Mouse (Mus musculus) kidney, postnatal 4 days (tissue): ENCODE measurements around the gene Fgfrl1.
"Not testable (repeated sequence)": the region's sequence is repeated elsewhere in the genome, so short reads cannot be mapped to it uniquely, and the experiment has no call there.

Experiments
- DNase-seq, 2 experiments: peaks; one replicate each; pipeline ENCODE4 v3.0.0; 2021; ENCODE audit warnings: mixed read lengths in 2 of 2

Gene Fgfrl1

DNA sequence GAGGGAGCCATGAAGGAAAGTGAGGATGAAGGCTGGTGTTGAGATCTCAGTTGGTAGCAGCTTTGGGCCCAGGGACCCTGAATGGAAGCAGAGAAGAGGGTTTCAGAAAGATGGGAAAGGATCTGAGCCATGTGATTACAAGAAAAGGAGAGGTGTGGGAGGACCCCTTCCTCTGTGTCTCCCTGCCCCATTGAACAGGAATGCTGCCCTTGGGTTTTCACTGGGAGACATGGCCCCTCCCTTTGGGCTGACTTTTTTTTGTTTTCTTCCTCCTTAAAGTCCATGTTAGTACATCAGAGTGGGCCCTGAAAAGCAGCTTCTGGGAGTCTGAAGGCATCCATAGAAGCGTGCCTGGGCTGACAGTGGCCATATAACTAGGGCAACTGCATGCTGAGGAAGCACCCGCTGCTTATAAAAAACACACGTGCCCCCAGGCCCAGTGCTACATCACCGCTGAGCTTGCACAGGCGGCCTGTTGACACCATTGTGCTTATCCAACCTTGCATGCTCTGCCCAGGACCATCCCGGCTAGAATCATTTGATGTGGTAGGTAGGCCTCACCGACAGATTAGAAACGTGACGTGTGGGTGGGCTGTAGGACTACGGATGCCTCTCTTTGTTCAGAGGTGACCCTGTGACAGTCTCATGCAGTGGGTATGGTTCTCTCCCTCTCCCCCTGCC is 9.3 kb downstream of the Fgfrl1 start:
- DNase-seq: peak in 1 of 2 experiments; percentile 22

DNA sequence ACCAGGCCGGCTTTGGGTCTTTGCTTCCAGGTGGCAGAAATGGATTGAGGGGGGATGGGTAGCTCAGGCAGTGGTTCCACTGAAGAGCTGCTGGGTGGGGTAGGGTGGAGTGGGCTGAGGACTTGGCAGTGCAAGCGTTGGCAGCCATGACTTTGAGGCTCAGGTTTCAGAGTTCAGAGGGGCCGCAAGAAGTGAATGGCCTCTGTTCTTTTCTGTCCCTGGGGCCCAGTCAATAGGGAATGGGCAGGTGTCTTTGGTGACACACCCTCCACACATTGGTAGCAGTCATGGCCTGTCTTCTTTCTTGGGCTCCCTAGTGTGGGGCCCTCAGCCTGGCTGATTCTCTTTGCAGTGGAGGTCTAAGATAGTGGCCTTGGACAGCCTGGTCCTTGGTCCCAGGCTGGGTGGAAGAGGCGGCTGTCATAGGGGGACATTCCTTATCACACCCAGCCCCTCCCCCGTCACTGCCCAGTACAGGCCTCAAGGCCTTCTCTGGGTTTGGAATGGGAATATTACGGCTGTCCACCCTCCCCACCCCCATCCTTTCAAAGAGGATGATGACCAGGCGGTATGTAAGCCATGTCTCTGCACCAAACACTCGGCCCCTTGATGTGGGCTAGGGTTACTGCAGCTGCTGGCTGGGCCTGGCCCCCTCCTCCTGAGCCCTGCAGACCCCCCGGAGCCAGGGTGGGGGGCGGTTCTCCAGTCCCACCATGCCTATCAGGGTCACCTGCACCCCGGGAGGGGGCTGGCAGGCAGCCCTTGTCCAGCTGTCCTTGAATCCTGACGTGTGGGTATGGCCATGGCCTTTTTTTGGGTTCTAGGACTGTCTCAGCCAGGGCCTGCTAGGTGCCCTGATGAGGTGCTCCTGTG is 11.8 kb downstream of the Fgfrl1 start:
- DNase-seq: no peak

DNA sequence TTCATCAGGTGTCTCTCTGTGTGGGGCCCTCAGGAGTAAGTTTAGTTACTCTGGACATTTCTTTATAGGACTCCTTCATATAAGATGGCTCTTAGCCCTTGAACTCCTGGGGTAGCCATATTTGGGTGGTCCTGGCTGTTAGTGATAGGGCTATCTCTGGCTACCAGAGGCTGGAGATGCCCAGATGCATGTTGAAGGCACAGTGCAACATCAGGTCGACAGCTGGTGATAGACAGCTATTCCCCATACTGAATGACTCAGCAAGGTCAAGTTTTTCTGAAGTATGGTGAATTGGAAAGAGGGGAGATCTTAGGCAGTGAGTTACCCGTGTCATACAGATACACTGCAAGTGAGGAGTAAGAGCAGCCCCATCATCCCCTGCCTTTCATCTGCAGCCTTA is 15.6 kb downstream of the Fgfrl1 start:
- DNase-seq: no peak

DNA sequence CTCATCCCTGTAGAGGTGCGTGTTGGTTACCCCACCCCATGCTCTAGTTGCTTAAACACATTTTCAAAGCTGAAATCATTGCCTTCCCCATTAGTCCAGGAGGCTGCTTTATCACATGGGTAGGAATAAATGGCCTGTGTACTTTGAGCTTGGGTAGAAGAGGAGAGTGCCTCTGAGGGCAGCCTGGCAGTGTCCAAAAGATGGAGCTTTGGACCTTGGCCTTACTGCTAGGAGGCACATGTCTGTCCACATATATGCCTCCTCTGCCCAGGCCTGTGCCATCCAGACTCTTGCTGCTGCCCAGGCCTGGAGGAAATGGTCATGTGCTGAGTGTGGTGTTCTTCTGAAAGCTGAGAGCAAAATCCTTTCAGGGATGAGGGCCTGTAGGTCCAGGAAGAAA is 16.2 kb downstream of the Fgfrl1 start:
- DNase-seq: peak in 1 of 2 experiments; percentile 39

DNA sequence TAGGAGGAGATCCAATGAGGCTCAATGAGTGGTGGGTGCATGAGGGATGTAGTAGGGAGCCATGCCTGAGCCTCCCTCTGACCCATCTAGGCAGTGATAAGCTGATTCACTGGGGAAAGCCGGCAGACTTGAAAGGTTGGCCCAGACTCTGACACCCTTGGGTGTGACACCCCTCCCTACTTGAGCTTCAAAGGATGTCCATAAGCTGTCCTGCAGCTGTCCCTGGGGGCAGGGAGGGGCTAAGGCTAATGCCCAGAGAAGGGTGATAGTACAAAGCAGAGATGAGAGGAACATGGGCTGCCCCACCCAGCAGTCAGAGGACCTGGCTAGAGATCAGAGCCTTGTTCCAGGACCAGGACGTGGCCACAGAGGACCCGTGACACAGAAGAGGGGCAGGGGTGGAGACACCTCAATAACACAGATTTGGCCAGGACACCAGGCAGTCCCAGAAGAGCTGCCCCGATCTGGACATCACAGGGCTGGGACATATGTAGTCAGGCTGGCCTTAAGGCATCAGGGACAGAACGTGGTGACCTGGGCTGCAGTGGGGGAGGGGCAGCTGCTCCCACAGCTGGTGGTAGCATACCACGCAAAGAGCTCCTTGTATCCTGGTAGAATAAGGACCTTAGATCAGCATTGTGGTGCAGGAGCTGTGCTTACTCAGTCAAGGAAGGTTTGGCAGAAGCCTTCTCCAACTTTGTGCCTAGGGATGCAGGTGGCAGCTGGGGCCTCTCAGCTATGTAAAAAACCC is 17.0 kb downstream of the Fgfrl1 start:
- DNase-seq: no peak

DNA sequence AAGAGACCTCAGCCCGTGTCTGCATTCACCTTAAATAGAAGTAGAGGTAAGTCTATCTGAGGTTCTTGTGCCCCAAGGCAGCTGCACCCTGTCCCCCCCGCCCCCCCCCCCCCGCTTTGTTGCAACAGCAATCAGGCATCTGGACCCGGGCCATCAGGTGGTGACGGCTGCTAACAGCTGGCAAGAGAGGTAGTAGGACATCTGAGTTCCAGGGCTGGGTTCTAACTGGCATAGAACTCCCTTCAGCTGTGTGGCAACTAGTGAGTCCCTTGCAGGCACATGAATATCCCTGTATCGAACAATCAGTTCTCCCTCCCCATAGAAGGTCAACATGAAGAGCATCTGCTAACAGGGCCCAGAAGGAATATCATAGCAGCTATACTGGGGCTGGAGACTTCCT is 19.8 kb downstream of the Fgfrl1 start:
- no peak for DNase-seq

DNA sequence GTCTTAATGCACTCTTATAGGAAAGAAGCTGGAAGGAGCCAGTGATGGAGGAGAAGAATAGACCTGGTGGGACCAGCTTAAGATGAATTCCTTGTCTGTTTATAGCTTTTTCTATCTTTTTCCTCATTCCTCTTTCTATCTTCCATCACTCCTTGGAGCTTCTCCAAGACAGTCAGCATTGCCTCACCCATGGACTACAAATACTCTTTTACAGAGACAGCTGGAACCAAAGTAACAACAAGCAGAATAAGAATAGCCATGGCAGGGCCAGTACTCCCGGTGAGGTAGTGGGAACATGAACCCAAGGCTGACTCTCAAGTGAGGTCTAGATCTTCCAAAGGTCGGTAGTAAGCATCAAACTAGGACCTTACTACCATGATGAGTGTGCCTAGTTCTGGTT is 20.9 kb downstream of the Fgfrl1 start:
- no peak for DNase-seq

DNA sequence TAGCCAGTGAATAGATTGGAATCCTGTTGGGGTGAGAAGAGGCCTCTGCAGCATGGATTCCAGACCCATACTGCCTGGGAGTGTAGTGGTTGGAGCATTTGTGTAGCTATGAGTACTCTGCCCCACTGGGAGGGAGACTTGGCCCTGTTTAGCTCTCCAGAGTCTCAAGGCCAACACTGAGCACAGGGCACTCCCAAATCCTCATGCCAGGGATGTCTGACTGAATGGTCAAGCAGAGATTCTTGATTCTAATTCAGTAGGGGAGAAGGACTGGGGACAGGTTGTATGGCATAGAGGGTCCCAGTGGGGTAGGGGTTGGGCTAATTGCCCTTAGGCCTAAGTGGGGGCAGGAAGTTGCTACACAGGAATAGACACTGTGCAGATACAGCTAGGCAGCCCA is 21.5 kb downstream of the Fgfrl1 start:
- DNase-seq: no peak

- peak in 1 of 2 experiments; percentile 23 for DNase-seq
Measured at GRCm38 (mm10) chr5:108714149-108714548, 22.0 kb downstream of the Fgfrl1 start.

GRCm38 (mm10) chr5:108715974-108716373 is 23.8 kb downstream of the Fgfrl1 start:
- DNase-seq: no peak

- no peak for DNase-seq
Measured at GRCm38 (mm10) chr5:108718051-108718450, 25.9 kb downstream of the Fgfrl1 start.

- no peak for DNase-seq
Measured at GRCm38 (mm10) chr5:108719761-108720160, 27.6 kb downstream of the Fgfrl1 start.

DNA sequence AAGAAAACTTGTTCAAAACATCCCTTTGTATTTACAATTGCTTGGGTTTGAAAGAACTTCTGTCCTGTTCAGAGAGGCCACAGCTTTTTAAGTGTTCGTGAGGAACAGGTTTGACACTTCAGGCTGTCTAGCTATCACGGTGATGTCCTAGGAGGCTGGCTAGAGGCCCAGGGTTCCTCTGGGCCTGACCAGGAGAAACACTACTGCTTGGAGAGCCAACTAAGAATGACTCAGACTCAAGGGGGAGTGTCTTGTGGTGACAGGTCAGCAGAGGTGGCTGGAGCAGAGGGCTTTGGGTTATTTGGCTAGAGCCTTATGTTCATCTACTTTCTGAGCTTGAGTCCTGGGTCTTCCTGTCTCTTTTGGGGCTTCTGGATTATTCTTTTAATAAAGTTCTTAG is 31.8 kb downstream of the Fgfrl1 start:
- no peak for DNase-seq

DNA sequence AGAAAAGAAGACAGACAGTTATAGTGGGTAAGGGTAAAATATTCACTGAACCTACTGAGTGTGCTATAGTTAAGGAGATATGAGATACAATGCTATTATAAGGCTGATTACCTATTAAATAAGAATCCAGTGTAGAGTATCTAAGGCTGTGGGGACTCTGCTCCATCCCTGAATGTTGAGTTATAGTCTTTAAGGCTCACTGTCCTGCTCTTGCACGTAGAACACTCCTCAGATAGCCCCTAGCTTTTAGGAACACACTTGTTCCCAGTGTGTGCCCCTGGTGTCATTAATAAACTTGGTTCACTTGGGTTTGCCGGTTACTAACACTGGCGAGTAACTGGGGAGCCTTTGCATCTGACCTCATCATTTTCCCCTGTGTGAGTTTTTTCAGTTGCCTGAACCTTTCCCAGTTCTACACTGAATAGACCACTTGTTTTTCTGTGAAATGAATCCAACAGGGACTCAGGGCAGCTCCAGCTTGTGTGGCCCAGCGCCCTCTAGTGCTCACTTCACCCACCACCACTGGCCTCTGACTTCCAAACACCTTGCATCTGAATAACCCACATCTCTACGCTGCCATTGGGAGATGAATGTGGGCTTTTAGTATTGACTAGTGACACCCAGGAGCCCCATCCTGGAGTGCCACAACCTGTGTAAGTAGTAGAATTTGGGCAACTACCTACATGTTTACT is 34.5 kb downstream of the Fgfrl1 start:
- DNase-seq: peak; percentile 84 to 87

- DNase-seq: no peak
Measured at GRCm38 (mm10) chr5:108727425-108727824, 35.2 kb downstream of the Fgfrl1 start.

- no peak for DNase-seq
Measured at GRCm38 (mm10) chr5:108741844-108742243, 49.7 kb downstream of the Fgfrl1 start.

GRCm38 (mm10) chr5:108742596-108742995 is 50.4 kb downstream of the Fgfrl1 start:
- no peak for DNase-seq

DNA sequence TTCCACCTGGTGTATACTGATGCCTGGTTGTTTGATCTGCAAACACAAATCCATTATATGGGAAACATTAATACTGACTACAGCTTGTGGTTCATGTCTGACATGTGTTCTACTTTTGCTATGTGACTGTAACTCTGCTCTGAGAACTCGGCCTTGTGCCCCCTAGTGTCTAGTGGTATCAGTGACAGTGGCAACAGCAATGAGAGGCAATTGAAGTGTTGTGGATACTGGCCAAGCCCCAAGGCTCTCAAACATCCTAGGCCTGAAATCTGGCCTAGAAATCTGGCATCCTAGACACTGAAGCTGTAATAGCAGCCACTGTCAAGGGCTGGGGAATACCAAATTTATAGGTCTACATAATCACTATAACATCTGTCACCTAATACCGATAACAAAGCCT is 51.7 kb downstream of the Fgfrl1 start:
- DNase-seq: no peak

GRCm38 (mm10) chr5:108744629-108745028 is 52.4 kb downstream of the Fgfrl1 start:
- no peak for DNase-seq

DNA sequence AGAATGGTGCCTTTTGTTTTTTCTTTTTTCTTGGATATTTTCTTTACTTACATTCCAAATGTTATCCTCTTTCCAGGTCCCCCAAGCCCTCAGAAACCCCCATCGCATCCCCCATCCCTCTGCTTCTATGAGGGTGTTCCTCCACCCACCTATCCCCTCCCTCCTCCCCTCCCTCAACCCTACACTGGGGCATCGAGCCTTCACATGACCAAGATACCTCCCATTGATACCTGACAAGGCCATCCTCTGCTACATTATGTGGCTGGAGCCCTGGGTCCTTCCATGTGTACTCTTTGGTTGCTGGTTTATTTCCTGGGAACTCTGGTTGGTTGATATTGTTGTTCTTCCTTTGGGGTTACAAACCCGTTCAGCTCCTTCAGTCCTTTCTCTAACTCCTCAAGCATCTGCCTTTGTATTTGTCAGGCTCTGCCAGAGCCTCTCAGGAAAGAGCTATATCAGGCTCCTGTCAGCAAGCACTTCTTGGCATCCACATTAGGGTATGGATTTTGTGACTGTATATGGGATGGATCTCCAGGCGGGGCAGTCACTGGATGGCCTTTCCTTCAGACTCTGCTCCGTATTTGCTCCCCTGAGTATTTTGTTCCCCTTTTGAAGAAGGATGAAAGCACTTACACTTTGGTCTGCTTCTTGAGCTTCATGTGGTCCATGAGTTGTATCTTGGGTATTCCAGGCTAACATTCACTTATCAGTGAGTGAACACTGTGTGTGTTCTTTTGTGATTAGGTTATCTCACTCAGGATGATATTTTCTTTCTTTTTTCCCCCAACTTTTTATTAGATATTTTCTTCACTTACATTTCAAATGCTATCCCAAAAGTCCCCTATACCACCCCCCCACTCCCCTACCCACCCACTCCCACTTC is 58.4 kb downstream of the Fgfrl1 start:
- no peak for DNase-seq

DNA sequence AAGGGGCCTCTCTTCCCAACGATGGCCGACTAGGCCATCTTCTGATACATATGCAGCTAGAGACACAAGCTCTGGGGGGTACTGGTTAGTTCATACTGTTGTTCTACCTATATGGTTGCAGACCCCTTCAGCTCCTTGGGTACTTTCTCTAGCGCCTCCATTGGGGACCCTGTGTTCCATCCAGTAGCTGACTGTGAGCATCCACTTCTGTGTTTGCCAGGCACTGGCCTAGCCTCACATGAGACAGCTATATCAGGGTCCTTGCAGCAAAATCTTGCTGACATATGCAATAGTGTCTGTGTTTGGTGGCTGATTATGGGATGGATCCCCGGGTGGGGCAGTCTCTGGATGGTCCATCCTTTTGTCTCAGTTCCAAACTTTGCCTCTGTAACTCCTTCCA is 59.1 kb downstream of the Fgfrl1 start:
- DNase-seq: not testable (repeated sequence)
